Mouse (Mus musculus) frontal cortex, postnatal 10 days (tissue): ENCODE measurements at regions not wholly inside any gene's neighbourhood (a gene's known extent, or its start where the extent isn't known, plus 50 kb on each side); places are given as distances from the start of the nearest gene placed in this dataset.
"Not testable (repeated sequence)": the region's sequence is repeated elsewhere in the genome, so short reads cannot be mapped to it uniquely, and the experiment has no call there.

Experiments used
- DNase-seq, 2 experiments: peaks; one replicate each; pipeline ENCODE4 v3.0.0; 2022; ENCODE audit warnings: low spot score in 2 of 2, mixed read lengths in 1 of 2

DNA sequence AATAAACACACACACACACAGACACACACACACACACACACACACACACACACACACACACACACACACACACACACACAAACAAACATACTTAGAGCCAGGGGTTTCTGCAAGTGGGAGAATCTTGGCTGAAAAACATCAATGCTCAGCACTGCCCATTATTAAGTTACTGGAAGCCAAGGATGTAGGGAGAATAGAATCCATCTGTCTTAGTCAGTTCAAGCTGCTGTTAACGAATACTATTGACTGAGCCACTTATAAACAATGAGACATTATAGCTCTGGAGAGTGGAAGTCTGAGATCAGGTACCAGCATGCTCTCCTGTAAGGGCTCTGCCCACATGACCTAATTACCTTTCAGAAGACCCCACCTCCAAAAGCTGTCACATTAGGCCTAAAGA, 87.4 kb downstream of the Fam174b start:
- DNase-seq: no peak

- no peak for DNase-seq
These were observed 90.5 kb downstream of the Fam174b start for GRCm38 (mm10) chr7:73830581-73830980.

- no peak for DNase-seq
These were observed 100.3 kb downstream of the Fam174b start for GRCm38 (mm10) chr7:73840381-73840780.

GRCm38 (mm10) chr7:73852184-73852583, 112.1 kb downstream of the Fam174b start:
- no peak for DNase-seq

- not testable (repeated sequence) for DNase-seq
These were observed 113.3 kb downstream of the Fam174b start for GRCm38 (mm10) chr7:73853296-73853950.

- peak in 1 of 2 experiments; percentile 25 for DNase-seq
These were observed 115.4 kb downstream of the Fam174b start for GRCm38 (mm10) chr7:73855489-73855888.

DNA sequence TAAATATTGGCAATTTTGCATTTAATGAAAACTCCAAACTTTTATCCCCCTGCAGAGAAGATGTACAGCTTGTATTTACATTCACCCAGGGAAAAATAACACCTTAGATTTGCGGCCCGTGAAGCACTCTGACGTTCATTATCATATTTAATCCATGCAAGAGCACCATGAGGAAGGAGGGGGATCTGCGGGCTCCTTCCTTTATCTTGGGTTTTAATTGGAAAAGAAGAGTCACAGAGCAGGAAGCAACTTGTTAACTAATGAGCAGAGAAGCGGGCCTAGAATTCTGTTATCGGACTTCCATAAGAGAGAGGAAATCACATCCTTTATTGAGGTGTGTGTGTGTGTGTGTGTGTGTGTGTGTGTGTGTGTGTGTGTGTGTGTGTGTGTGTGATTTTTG, 116.8 kb downstream of the Fam174b start:
- DNase-seq: no peak

- DNase-seq: no peak
These were observed 125.0 kb downstream of the Fam174b start for GRCm38 (mm10) chr7:73865086-73865485.

GRCm38 (mm10) chr7:73872181-73872580, 132.1 kb downstream of the Fam174b start:
- no peak for DNase-seq

DNA sequence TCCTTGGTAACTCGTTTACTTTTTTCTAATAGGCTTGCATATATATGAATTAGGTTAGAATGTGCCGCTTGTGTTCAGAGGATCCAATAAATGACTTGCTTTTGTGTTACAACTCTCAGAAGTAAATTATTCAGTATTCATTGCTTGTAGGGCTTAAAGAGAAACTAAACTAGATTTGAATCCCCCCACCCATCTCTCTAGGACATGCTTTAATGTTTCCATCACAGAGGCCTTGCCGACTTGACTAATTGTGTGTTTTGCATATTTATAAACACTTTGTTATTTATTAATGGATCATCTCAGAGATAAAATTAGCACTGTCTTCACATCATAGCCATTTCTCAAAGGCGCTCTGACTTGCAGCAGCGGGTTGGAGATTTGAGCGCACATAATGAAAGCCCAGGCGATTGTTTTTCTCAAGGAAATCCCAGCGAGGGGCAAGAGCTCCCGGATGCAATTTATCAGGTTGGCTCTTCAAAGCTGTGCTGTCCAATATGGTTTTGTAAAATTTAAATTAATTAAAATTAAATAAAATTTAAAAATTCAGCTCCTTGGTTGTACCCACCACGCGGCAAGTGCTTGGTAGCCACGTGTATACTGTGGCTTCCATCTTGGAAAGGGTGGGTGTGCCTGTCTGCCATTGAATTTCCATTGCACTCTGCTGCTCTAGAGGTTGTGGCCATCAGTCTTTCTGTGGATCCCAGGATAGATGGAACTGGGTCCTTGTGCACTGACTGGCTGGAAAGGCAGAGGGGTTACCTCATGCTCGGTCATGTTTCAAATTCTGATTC, 132.0 kb downstream of the St8sia2 start:
- DNase-seq: no peak

DNA sequence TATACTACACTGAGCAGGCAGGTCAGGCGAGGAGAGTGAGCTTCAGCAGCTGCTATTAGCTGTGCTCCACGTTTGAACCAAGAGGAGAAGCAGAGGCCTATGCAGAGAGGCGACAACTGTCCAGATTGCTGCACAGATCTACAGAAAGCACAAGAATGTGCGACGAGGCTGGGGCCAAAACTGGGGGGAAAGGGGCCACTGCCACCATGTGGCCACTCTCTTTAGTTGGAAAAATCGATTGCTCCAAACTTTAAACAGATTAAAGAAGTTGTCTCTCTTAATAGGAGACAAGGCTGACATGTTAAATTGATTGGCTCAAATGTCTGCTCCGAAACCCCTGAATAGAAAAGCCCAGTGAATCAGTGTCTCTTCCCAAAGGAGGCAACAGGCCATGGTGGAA, 127.3 kb downstream of the St8sia2 start:
- no peak for DNase-seq
